19 mouse cellular contexts compared by ENCODE assay signal in genomic region chr10:124563626-124564025, GRCm38 (mm10).
DNase-seq lines count a peak whose midpoint lies in the region; ATAC-seq lines count a peak whose summit lies in the region.
"Had no signal": no experiment of that assay in that cellular context is flagged by ENCODE, and none has a peak within 500 bp of the region (broad histone marks: within the 10 kb centered on the region; RNA-seq: fewer than 3 reads in every experiment).

No protein-coding gene starts in this region.

- H3K9ac ChIP-seq in midbrain, embryonic 11.5 days (ENCODE audit: low read length) = no peak overlapping the region
- no peak overlapping the region for H3K9ac ChIP-seq in midbrain, embryonic 15.5 days

- 88% methylated on average over 6 of the region's 6 CpGs for WGBS in midbrain, embryonic 11.5 days
- WGBS in midbrain, embryonic 15.5 days = 90% methylated on average over 6 of the region's 6 CpGs

- no peaks in the 10 kb centered on the region for H3K4me1 ChIP-seq in midbrain, embryonic 11.5 days (ENCODE audit: control insufficient read depth, insufficient read depth, low read length)
- H3K4me1 ChIP-seq in midbrain, embryonic 15.5 days = no peaks in the 10 kb centered on the region

- H3K4me2 ChIP-seq in midbrain, embryonic 11.5 days = no peak overlapping the region
- no peak overlapping the region for H3K4me2 ChIP-seq in midbrain, embryonic 15.5 days

- H3K9me3 ChIP-seq in midbrain, embryonic 11.5 days (ENCODE audit: control insufficient read depth, low read length) = no peaks in the 10 kb centered on the region
- H3K9me3 ChIP-seq in midbrain, embryonic 15.5 days = no peaks in the 10 kb centered on the region

- DNase-seq in heart, adult 11 months = peak; percentile 76
- DNase-seq in heart, postnatal 36 days = no peak
- DNase-seq in midbrain, embryonic 11.5 days (ENCODE audit: low spot score, missing footprints) = peak; percentile 68
- DNase-seq: adrenal gland, adult 2 months; adrenal gland, adult 8-10 months; adrenal gland, postnatal 10 days; adrenal gland, postnatal 14 days; adrenal gland, postnatal 25 days; adrenal gland, postnatal 36 days; B cell, adult 2 months; cerebellum, adult 11 months; cerebellum, adult 11-12 months; cerebellum, adult 18-20 months had no signal

- no peaks in the 10 kb centered on the region for H3K36me3 ChIP-seq in midbrain, embryonic 11.5 days (ENCODE audit: control insufficient read depth, insufficient read depth, low read length)
- no peaks in the 10 kb centered on the region for H3K36me3 ChIP-seq in midbrain, embryonic 15.5 days (replicated peaks)
- H3K36me3 ChIP-seq: G1E had no signal

- no peak for ATAC-seq in midbrain, embryonic 11.5 days (ENCODE audit: low FRiP score)
- no peak for ATAC-seq in midbrain, embryonic 15.5 days (replicated peaks)
- ATAC-seq: activated CD4-positive, CD25-positive, alpha-beta regulatory T cell, adult 4 months; CD4-positive, CD25-positive, alpha-beta regulatory T cell, adult 4 months; Patski had no signal

- no peaks in the 10 kb centered on the region for H3K27me3 ChIP-seq in midbrain, embryonic 11.5 days (ENCODE audit: control insufficient read depth, insufficient read depth, low read length)
- no peaks in the 10 kb centered on the region for H3K27me3 ChIP-seq in midbrain, embryonic 15.5 days (replicated peaks)
- H3K27me3 ChIP-seq: CH12.LX, Patski had no signal

- H3K27ac ChIP-seq in midbrain, embryonic 11.5 days (ENCODE audit: low read depth, low read length) = no peak overlapping the region
- H3K27ac ChIP-seq in midbrain, embryonic 15.5 days = no peak overlapping the region

- intact Hi-C loops in heart, postnatal 36 days (cut with DNase I) = no loop called here

- H3K4me3 ChIP-seq in midbrain, embryonic 11.5 days (ENCODE audit: low read depth, low read length) = no peak overlapping the region
- no peak overlapping the region for H3K4me3 ChIP-seq in midbrain, embryonic 15.5 days

Comparison
In these comparisons a context has a peak if more than half of its experiments do, and no peak if none do; other contexts are left out.
1. DNase-seq: peak in heart, adult 11 months (single experiment) and midbrain, embryonic 11.5 days (single experiment); none in heart, postnatal 36 days (0 of 2).